Mouse (Mus musculus) neural tube, embryonic 12.5 days (tissue): ENCODE results near the gene Klhdc4. TPM values are rescaled to one million over a fixed set of nuclear protein-coding genes. Genes with fewer than 3 reads are reported as not detected.

Experiments
- ATAC-seq: fragments of 200-750 bp; cut with Nextera tagmentation; 2 replicates; pipeline ENCODE4 v1.8.0; 2017; ENCODE audit warnings: low read depth, mild to moderate bottlenecking, moderate TSS enrichment, moderate library complexity; ENCODE audit not compliant: low FRiP score
- H3K27ac ChIP-seq: fragments of 300-500 bp; sonication (generic); 2 replicates; pipeline ENCODE4 v1.5.1; 2016
- H3K27me3 ChIP-seq: fragments of 300-500 bp; sonication (generic); replicated peaks from 2 replicates; pipeline ENCODE4 v1.6.1; 2016; ENCODE audit warnings: mild to moderate bottlenecking
- H3K36me3 ChIP-seq: fragments of 300-500 bp; sonication (generic); 2 replicates; pipeline ENCODE4 v1.6.1; 2016; ENCODE audit warnings: mild to moderate bottlenecking
- H3K4me1 ChIP-seq: fragments of 300-500 bp; sonication (generic); 2 replicates; pipeline ENCODE4 v1.6.1; 2016
- H3K4me2 ChIP-seq: fragments of 300-500 bp; sonication (generic); replicated peaks from 2 replicates; pipeline ENCODE4 v1.6.1; 2016; ENCODE audit warnings: mild to moderate bottlenecking
- H3K4me3 ChIP-seq: fragments of 300-500 bp; sonication (generic); 2 replicates; pipeline ENCODE4 v1.5.1; 2016
- H3K9ac ChIP-seq: fragments of 300-500 bp; sonication (generic); 2 replicates; pipeline ENCODE4 v1.6.1; 2016; ENCODE audit warnings: mild to moderate bottlenecking
- H3K9me3 ChIP-seq: fragments of 300-500 bp; sonication (generic); 2 replicates; pipeline ENCODE4 v1.6.1; 2016; ENCODE audit warnings: mild to moderate bottlenecking
- WGBS: fragments of 180-500 bp; shearing (Covaris S2); methylation state at CpG from one replicate; pipeline ENCODE4 v1.1.7; 2016; 5-methylcytosine and 5-hydroxymethylcytosine counted together
- polyA plus RNA-seq: library from polyadenylated mRNA; unstranded; fragments of >200 nt; fragmentation: Nextera tagmentation; extraction: Ambion mirVana; gene quantifications from 2 replicates; pipeline ENCODE4 v1.2.1, GENCODE M21; 2016

Gene Klhdc4
- polyA plus RNA-seq, 1 experiment from 2014 or later, result 47.7 TPM

DNA sequence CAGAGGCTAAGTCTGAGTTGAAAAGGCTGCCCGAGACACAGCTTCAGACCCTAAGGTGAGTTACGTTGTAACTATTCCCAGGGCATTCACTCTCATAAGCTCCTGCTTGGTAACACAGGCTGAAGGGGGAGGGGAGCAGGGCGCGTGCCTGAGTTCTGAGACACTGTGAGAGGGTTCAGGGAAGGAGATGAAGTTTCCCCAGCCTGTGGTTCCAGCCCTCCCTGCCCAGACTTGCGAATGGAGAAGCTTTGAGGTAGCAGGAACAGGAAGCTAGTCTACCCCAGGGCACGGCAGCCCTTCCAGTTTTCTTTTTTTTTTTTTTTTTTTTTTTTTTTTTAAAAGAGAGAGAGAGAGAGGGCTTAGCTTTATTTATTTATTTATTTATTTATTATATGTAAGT is 31.9 kb upstream of the Klhdc4 start:
- Histone ChIP-seq H3K36me3 (no peaks in the 10 kb centered on the region), H3K4me1 (no peaks in the 10 kb centered on the region), H3K27me3 (no peaks in the 10 kb centered on the region), H3K4me3 (no peak overlapping the region), H3K4me2 (no peak overlapping the region), H3K9ac (no peak overlapping the region), H3K9me3 (no peaks in the 10 kb centered on the region), H3K27ac (no peak overlapping the region)
- no peak for ATAC-seq
- 57% methylated on average over 6 of the region's 6 CpGs for WGBS

DNA sequence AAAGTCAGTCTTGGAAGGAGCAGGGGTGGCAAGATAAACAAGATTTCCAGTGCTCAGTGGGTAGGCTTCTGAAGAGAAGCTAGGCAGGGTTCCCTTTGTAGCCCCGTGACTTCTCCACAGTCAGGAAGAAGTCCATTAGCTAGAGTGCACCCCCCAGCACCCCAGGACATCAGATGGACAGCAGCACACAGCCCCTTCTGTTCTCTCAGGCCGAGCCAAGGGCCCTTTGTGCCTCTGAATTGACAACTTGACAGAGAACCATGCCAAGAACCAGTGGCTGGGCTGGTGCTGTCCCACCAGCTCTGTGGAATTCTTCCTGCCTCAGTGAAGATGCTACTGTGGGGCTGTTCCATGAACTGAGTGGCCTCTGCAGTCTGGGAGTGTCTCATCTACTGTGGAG is 28.4 kb upstream of the Klhdc4 start:
- Histone ChIP-seq H3K27me3 (no peaks in the 10 kb centered on the region), H3K4me2 (no peak overlapping the region), H3K36me3 (no peaks in the 10 kb centered on the region), H3K4me1 (no peaks in the 10 kb centered on the region), H3K27ac (no peak overlapping the region), H3K9ac (no peak overlapping the region), H3K4me3 (no peak overlapping the region), H3K9me3 (no peaks in the 10 kb centered on the region)
- WGBS, result 55% methylated on average over 2 of the region's 2 CpGs
- ATAC-seq, result no peak

GRCm38 (mm10) chr8:121857331-121857730 is 28.0 kb upstream of the Klhdc4 start:
- Histone ChIP-seq H3K4me2 (no peak overlapping the region), H3K4me3 (no peak overlapping the region)

GRCm38 (mm10) chr8:121856071-121856746 is 26.8 kb upstream of the Klhdc4 start:
- Histone ChIP-seq H3K4me1 (peaks cover 3% of the 10 kb centered on the region; the same call in 1 of the 2 replicates), H3K9me3 (no peaks in the 10 kb centered on the region), H3K4me3 (no peak overlapping the region), H3K4me2 (no peak overlapping the region), H3K27me3 (no peaks in the 10 kb centered on the region), H3K9ac (no peak overlapping the region), H3K36me3 (no peaks in the 10 kb centered on the region), H3K27ac (no peak overlapping the region)
- ATAC-seq, result no peak
- WGBS, result 85% methylated on average over 14 of the region's 14 CpGs

More at GRCm38 (mm10) chr8:121857331-121857730, 28.0 kb upstream of the Klhdc4 start:
- Histone ChIP-seq H3K9me3 (no peaks in the 10 kb centered on the region), H3K4me1 (no peaks in the 10 kb centered on the region), H3K27ac (no peak overlapping the region), H3K36me3 (no peaks in the 10 kb centered on the region), H3K27me3 (no peaks in the 10 kb centered on the region), H3K9ac (no peak overlapping the region)
- ATAC-seq, result no peak
- WGBS, result 76% methylated on average over 9 of the region's 9 CpGs

- no peak for ATAC-seq
- no peaks in the 10 kb centered on the region for H3K36me3 ChIP-seq
- no peak overlapping the region for H3K9ac ChIP-seq
- H3K9me3 ChIP-seq, result no peaks in the 10 kb centered on the region
- no peak overlapping the region for H3K27ac ChIP-seq
- H3K4me2 ChIP-seq, result no peak overlapping the region
- no peak overlapping the region for H3K4me3 ChIP-seq
- H3K4me1 ChIP-seq, result peaks cover 5% of the 10 kb centered on the region; the same call in 1 of the 2 replicates
- 91% methylated on average over 2 of the region's 2 CpGs for WGBS
- H3K27me3 ChIP-seq, result no peaks in the 10 kb centered on the region
These were observed 24.2 kb upstream of the Klhdc4 start for GRCm38 (mm10) chr8:121853586-121853985.

DNA sequence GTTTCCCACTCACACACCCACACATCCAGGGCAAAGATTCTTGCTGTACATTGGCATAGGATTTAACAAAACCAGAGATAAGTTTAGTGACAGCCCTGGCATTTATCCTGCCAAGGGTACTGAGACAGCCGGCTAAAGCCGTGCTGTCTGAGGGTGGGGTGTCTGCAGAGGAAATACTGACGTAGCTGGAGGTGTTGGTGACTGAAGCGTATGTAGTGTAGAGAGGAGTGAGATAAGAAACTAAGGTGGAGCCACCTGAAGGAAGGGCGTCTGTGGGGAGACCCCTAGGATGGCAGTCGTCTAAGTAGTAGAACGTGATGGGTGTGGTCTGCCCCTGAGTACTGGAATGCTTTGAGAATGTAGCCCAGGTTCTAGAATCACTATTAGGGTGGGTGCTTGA is 23.1 kb upstream of the Klhdc4 start:
- no peak overlapping the region for H3K27ac ChIP-seq
- H3K27me3 ChIP-seq, result no peaks in the 10 kb centered on the region
- no peaks in the 10 kb centered on the region for H3K36me3 ChIP-seq
- H3K4me3 ChIP-seq, result no peak overlapping the region
- WGBS, result 71% methylated on average over 7 of the region's 7 CpGs
- no peak overlapping the region for H3K4me2 ChIP-seq
- peaks cover 5% of the 10 kb centered on the region; the same call in 1 of the 2 replicates for H3K4me1 ChIP-seq
- no peaks in the 10 kb centered on the region for H3K9me3 ChIP-seq
- H3K9ac ChIP-seq, result no peak overlapping the region
- ATAC-seq, result no peak

GRCm38 (mm10) chr8:121851716-121852115 is 22.3 kb upstream of the Klhdc4 start:
- Histone ChIP-seq H3K4me1 (peaks cover 5% of the 10 kb centered on the region; the same call in 1 of the 2 replicates), H3K27ac (no peak overlapping the region), H3K9me3 (no peaks in the 10 kb centered on the region), H3K4me3 (no peak overlapping the region), H3K27me3 (no peaks in the 10 kb centered on the region), H3K9ac (peak overlapping the region; percentile 48; the same call in 1 of the 2 replicates), H3K36me3 (no peaks in the 10 kb centered on the region), H3K4me2 (peak overlapping the region; percentile 54; the same call in 1 of the 2 replicates)
- 62% methylated on average over 7 of the region's 7 CpGs for WGBS
- ATAC-seq, result no peak

DNA sequence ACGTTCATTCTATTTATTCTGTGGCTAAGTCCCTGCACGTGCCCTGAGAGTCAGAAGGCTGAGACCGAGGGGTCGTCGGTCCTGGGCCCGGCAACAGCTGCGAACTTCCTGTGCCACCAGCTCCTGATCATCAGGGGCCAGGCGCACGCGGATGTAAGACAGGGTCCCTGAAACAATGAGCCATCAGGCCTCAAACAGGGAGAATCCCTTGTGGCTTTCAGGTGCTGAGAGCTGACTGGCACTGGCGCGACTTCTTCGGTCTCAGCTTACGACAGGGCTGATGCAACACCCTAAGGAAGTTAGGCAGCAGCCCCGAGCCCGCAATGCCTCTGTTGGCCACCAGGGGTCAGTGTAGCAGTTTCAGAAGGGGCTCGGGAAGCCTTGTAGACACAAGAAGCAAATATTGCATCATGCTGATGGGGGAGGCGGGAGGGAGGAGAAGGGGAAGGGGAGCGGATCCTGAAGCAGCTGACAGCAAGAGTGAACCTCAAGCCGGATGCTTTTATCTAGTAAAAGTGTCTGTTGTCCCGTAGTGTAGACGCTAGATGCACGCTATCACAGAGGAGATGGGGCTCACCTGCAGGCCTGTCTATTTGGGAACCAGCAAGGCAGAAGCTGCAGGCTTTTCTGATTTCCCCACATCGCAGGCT is 21.6 kb upstream of the Klhdc4 start:
- Histone ChIP-seq H3K27ac (no peak overlapping the region), H3K4me1 (peaks cover 5% of the 10 kb centered on the region; the same call in 1 of the 2 replicates), H3K27me3 (no peaks in the 10 kb centered on the region), H3K4me2 (peak overlapping the region; percentile 54), H3K36me3 (no peaks in the 10 kb centered on the region), H3K4me3 (0 out of 2 replicates have a peak overlapping the region, but pooled peaks have one; percentile 11), H3K9me3 (no peaks in the 10 kb centered on the region), H3K9ac (peak overlapping the region; percentile 48)
- WGBS, result 6% methylated on average over 24 of the region's 24 CpGs
- peak; percentile 69 for ATAC-seq

DNA sequence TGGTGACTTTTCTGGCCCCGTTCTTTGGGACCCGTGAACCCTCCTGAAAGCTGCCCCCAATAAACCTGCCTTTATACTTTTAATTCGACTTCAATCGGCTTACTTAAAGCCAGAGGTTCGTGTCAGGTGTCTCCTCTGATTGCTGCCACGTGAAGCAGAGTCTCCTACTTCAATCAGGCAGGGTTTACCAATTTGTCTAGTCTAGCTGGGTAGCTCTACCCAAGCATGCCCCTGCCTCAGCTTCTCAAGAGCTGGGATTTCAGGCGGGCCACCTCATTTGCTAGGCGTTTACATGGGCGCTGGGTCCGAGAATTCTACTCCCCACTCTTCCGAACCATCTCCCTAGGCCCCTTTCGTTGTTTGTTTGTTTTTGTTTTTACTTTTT is 21.1 kb upstream of the Klhdc4 start:
- H3K27me3 ChIP-seq, result no peaks in the 10 kb centered on the region
- H3K4me1 ChIP-seq, result peaks cover 5% of the 10 kb centered on the region; the same call in 1 of the 2 replicates
- H3K9ac ChIP-seq, result no peak overlapping the region

GRCm38 (mm10) chr8:121850018-121850417 is 20.6 kb upstream of the Klhdc4 start:
- Histone ChIP-seq H3K4me2 (no peak overlapping the region), H3K27ac (no peak overlapping the region), H3K36me3 (no peaks in the 10 kb centered on the region), H3K27me3 (no peaks in the 10 kb centered on the region), H3K9me3 (no peaks in the 10 kb centered on the region), H3K4me3 (no peak overlapping the region), H3K4me1 (peaks cover 5% of the 10 kb centered on the region; the same call in 1 of the 2 replicates), H3K9ac (no peak overlapping the region)
- no peak for ATAC-seq
- 14% methylated on average over 6 of the region's 6 CpGs for WGBS

More for the DNA sequence above, 21.1 kb upstream of the Klhdc4 start:
- H3K9me3 ChIP-seq, result no peaks in the 10 kb centered on the region
- no peak overlapping the region for H3K27ac ChIP-seq
- no peak for ATAC-seq
- H3K4me3 ChIP-seq, result no peak overlapping the region
- no peaks in the 10 kb centered on the region for H3K36me3 ChIP-seq
- peak overlapping the region; percentile 54 for H3K4me2 ChIP-seq
- WGBS, result 48% methylated on average over 12 of the region's 12 CpGs

DNA sequence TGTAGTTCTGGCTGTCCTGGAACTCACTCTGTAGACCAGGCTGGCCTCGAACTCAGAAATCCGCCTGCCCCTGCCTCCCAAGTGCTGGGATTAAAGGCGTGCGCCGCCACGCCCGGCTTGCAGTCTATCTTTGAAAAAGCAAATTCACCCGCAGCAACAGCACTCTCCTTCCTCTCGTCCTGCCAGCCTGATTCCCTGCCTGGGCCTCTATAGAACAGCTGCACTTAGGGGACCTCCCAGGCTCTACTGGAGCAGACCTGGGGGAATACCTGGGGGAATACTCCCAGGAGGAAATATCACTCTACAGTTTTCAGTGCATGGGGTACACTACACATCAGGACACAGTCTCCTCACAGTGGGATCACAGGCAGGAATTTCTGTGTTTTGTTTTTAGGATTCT is 19.9 kb upstream of the Klhdc4 start:
- Histone ChIP-seq H3K36me3 (no peaks in the 10 kb centered on the region), H3K4me3 (no peak overlapping the region), H3K9ac (no peak overlapping the region), H3K4me2 (no peak overlapping the region), H3K27me3 (no peaks in the 10 kb centered on the region), H3K27ac (no peak overlapping the region), H3K9me3 (no peaks in the 10 kb centered on the region), H3K4me1 (peaks cover 5% of the 10 kb centered on the region; the same call in 1 of the 2 replicates)
- ATAC-seq, result no peak
- WGBS, result 73% methylated on average over 9 of the region's 9 CpGs

DNA sequence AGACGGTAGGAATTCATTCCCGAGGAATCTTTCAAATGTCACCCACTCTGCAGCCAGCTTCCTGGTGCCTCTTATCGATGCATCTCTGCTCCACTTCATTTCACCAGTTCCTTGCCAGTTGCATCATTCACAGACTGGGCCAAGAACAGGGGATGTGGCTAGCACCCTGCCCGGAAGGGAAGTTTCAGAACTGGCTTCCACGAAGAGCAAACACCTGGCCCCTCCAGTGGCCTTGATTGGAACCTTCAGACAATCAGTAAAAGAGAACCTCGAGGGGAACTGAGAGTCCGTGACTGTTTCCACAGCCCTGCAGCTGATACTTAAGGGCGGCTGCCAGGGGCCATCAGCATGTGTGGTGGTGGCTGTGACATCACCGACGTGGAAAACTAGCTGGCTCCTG is 19.1 kb upstream of the Klhdc4 start:
- H3K4me1 ChIP-seq, result peaks cover 5% of the 10 kb centered on the region; the same call in 1 of the 2 replicates
- 70% methylated on average over 10 of the region's 10 CpGs for WGBS
- no peak overlapping the region for H3K9ac ChIP-seq
- no peaks in the 10 kb centered on the region for H3K27me3 ChIP-seq
- no peaks in the 10 kb centered on the region for H3K9me3 ChIP-seq
- H3K4me2 ChIP-seq, result no peak overlapping the region
- no peak overlapping the region for H3K4me3 ChIP-seq
- H3K36me3 ChIP-seq, result no peaks in the 10 kb centered on the region
- no peak for ATAC-seq
- no peak overlapping the region for H3K27ac ChIP-seq
